Mouse (Mus musculus) lung, postnatal 0 days (tissue): ENCODE measurements around the gene Epas1. TPM values are rescaled to one million over a fixed set of nuclear protein-coding genes. Genes with fewer than 3 reads are reported as not detected.

ENCODE experiments used
- ATAC-seq: fragments of 200-750 bp; cut with Nextera tagmentation; 2 replicates; pipeline ENCODE4 v1.8.0; 2017; ENCODE audit warnings: moderate library complexity
- DNase-seq: peaks from one replicate; pipeline ENCODE4 v3.0.0-alpha.2; 2016; ENCODE audit warnings: low spot score
- H3K27ac ChIP-seq: fragments of 300-500 bp; sonication (generic); 2 replicates; pipeline ENCODE4 v1.5.1; 2014; ENCODE audit warnings: antibody characterized with exemption, mild to moderate bottlenecking, low read length, mixed read lengths
- H3K27me3 ChIP-seq: fragments of 300-500 bp; sonication (generic); replicated peaks from 2 replicates; pipeline ENCODE4 v1.6.1; 2014; ENCODE audit warnings: low read length, mixed read lengths; ENCODE audit not compliant: insufficient read depth
- H3K36me3 ChIP-seq: fragments of 300-500 bp; sonication (generic); 2 replicates; pipeline ENCODE4 v1.6.1; 2014; ENCODE audit warnings: low read length, mixed read lengths; ENCODE audit not compliant: insufficient read depth
- H3K4me1 ChIP-seq: fragments of 300-500 bp; sonication (generic); 2 replicates; pipeline ENCODE4 v1.6.1; 2014; ENCODE audit warnings: antibody characterized with exemption, low read depth, low read length, mixed read lengths; ENCODE audit not compliant: insufficient read depth
- H3K4me2 ChIP-seq: fragments of 300-500 bp; sonication (generic); replicated peaks from 2 replicates; pipeline ENCODE4 v1.6.1; 2014; ENCODE audit warnings: low read depth, mild to moderate bottlenecking, low read length, moderate library complexity, mixed read lengths
- H3K4me3 ChIP-seq: fragments of 300-500 bp; sonication (generic); 2 replicates; pipeline ENCODE4 v1.5.1; 2014; ENCODE audit warnings: low read depth, low read length
- H3K9ac ChIP-seq: fragments of 300-500 bp; sonication (generic); replicated peaks from 2 replicates; pipeline ENCODE4 v1.6.1; 2014; ENCODE audit warnings: low read depth, mild to moderate bottlenecking
- H3K9me3 ChIP-seq: fragments of 300-500 bp; sonication (generic); 2 replicates; pipeline ENCODE4 v1.6.1; 2016; ENCODE audit warnings: low read length, mixed read lengths
- CTCF ChIP-seq: IDR thresholded peaks from 2 replicates; pipeline ENCODE4 v1.5.1; 2016; ENCODE audit warnings: antibody characterized with exemption, mild to moderate bottlenecking
- EP300 ChIP-seq: IDR thresholded peaks from 2 replicates; pipeline ENCODE4 v1.6.1; 2016; ENCODE audit warnings: antibody characterized with exemption, mild to moderate bottlenecking, control low read depth
- WGBS: fragments of 180-500 bp; shearing (Covaris S2); extraction: QIAGEN DNeasy Blood & Tissue Kit; methylation state at CpG from one replicate; pipeline ENCODE4 v1.1.7; 2014; 5-methylcytosine and 5-hydroxymethylcytosine counted together
- polyA plus RNA-seq: library from polyadenylated mRNA; unstranded; fragments of >200 nt; fragmentation: Nextera tagmentation; extraction: Ambion mirVana; gene quantifications from 2 replicates; pipeline ENCODE4 v1.2.1, GENCODE M21; 2015

Epas1 gene
- polyA plus RNA-seq, 1 experiment from 2014 or later: 89.8 TPM

DNA sequence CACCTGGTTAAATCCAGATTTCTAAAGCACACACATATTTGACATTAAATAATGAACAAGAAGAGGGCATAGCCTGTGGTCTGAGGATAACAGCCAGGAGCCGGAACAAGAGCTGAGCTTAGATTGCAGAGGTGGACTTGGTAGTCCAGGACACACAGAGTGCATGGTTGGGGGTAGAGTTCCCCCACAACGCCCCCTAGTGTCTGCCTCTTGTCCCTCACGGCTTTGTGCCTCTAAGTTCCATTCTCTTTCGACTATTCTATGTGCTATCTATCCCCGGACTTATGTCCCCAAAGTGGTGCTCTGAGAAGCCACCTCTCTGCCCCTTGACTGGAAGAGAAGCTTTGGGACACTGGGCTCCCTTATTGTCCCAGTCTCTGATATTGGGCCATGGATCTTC is 50.2 kb downstream of the Epas1 start:
- Histone ChIP-seq H3K4me2 (no peak overlapping the region), H3K4me3 (no peak overlapping the region), H3K9ac (no peak overlapping the region), H3K27me3 (no peaks in the 10 kb centered on the region), H3K36me3 (peaks cover 5% of the 10 kb centered on the region; the same call in 1 of the 2 replicates), H3K9me3 (no peaks in the 10 kb centered on the region), H3K27ac (no peak overlapping the region), H3K4me1 (peaks cover 10% of the 10 kb centered on the region; the same call in 1 of the 2 replicates)
- peak; percentile 51 for TF ChIP-seq CTCF
- TF ChIP-seq EP300: no peak
- 82% methylated on average over 5 of the region's 5 CpGs for WGBS
- no peak for ATAC-seq
- DNase-seq: no peak

DNA sequence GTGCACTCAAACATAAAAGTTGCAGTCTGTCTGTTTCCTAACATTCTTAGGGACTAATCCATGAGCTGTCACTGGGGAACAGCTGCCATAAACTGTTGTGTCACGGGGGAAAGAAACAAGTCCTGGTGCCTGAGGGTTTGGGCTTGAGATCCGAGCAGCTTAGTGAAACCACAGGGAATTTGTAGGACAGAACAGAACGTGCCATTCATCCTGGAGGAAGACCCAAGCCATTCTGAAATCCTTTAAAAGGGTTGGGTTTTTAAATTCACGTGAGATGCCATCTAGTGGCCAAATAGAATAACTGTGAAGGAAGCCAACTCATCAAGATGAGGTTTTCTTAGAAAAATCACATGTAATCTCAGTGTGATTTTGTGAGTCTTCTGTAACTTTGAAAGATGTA is 58.5 kb downstream of the Epas1 start:
- no peak overlapping the region for H3K4me3 ChIP-seq
- WGBS: 2% methylated on average over 4 of the region's 4 CpGs
- H3K27me3 ChIP-seq: no peaks in the 10 kb centered on the region
- H3K36me3 ChIP-seq: 0 out of 2 replicates have a peak, but pooled peaks cover 11% of the 10 kb centered on the region
- ATAC-seq: no peak; the same call in 1 of the 2 replicates
- no peak overlapping the region for H3K9ac ChIP-seq
- TF ChIP-seq EP300: no peak
- TF ChIP-seq CTCF: peak; percentile 71
- DNase-seq: peak; percentile 86
- no peak overlapping the region for H3K4me2 ChIP-seq
- no peaks in the 10 kb centered on the region for H3K9me3 ChIP-seq
- no peak overlapping the region for H3K27ac ChIP-seq
- H3K4me1 ChIP-seq: no peaks in the 10 kb centered on the region; the same call in 1 of the 2 replicates

DNA sequence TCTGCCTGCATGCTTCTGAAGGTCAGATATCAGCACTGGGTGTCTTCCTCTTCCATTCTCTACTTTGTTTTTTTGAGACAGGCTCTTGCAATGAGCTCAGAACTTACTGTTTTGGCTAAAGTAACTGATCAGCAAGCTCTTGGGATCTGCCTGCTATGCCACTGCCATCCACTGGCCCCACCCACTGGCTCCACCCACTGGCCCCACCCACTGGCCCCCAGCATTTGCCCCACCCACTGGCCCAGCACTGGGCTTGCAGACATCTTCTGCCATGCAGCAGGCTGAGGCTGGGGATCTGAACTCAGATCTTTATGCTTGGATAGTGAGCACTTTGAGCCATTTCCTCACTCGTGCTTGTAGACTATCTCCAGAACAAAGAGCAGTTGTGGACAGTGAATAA is 60.8 kb downstream of the Epas1 start:
- Histone ChIP-seq H3K36me3 (0 out of 2 replicates have a peak, but pooled peaks cover 16% of the 10 kb centered on the region), H3K27me3 (no peaks in the 10 kb centered on the region), H3K4me1 (no peaks in the 10 kb centered on the region; the same call in 1 of the 2 replicates), H3K9ac (no peak overlapping the region), H3K4me2 (no peak overlapping the region), H3K27ac (peak overlapping the region; percentile 48), H3K4me3 (no peak overlapping the region), H3K9me3 (no peaks in the 10 kb centered on the region)
- TF ChIP-seq CTCF (no peak), EP300 (no peak)
- ATAC-seq (peak; percentile 70), DNase-seq (peak; percentile 50)
- WGBS: 22% methylated on average over 1 of the region's 1 CpGs

DNA sequence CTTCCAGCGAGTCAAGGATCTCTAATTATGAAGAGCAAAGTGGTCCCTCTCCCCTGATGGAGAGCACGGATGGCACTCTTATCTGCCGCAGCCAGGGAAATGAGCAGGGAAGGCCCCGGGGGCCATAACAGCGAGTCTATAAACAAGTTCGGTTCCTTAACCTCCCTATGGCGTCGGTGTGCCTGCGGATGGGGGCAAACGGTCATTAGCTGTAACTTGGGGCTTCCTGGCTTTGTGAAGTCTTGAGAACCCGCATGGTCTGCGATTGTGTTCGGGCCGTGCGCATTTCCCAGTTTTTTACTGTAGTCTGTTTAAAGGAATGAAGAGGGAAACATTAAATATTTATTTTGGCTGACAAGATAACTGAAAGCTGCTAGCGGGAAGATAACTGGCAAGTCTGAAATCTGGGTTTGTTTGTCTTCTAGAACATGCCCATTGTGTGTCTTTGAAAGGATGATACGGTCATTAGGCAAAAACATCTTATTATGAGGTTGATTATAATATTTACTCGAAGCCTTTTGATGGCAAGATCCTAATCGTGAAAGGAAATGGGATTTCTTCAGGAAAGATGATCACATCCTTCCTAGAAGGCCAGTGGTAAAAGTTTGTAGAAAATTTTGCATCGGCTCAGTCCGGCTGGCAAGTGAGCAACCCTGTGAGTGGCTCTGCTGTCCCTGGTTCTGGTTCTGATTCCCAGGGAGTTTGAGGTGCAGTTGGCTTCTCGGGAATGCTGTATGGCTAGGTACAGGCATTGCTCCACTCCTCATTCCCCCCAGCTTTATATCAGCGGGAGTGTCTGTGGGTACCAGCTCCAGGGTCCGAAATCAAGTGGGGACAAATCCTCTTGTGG is 61.7 kb downstream of the Epas1 start:
- Histone ChIP-seq H3K9me3 (no peaks in the 10 kb centered on the region), H3K27ac (peak overlapping the region; percentile 48), H3K4me3 (no peak overlapping the region), H3K27me3 (no peaks in the 10 kb centered on the region), H3K4me2 (no peak overlapping the region), H3K4me1 (no peaks in the 10 kb centered on the region; the same call in 1 of the 2 replicates), H3K36me3 (0 out of 2 replicates have a peak, but pooled peaks cover 16% of the 10 kb centered on the region), H3K9ac (no peak overlapping the region)
- TF ChIP-seq CTCF (no peak), EP300 (peak; percentile 99)
- peak; percentile 73 for DNase-seq
- 42% methylated on average over 24 of the region's 24 CpGs for WGBS
- peak; percentile 84 for ATAC-seq

- no peak overlapping the region for H3K4me2 ChIP-seq
- H3K27me3 ChIP-seq: no peaks in the 10 kb centered on the region
- WGBS: 77% methylated on average over 8 of the region's 8 CpGs
- no peak overlapping the region for H3K4me3 ChIP-seq
- no peaks in the 10 kb centered on the region for H3K9me3 ChIP-seq
- no peak overlapping the region for H3K9ac ChIP-seq
- H3K4me1 ChIP-seq: no peaks in the 10 kb centered on the region
- no peak overlapping the region for H3K27ac ChIP-seq
- DNase-seq (peak; percentile 55), ATAC-seq (peak; percentile 61)
- 0 out of 2 replicates have a peak, but pooled peaks cover 5% of the 10 kb centered on the region for H3K36me3 ChIP-seq
- TF ChIP-seq EP300 (peak; percentile 82), CTCF (no peak)
These were observed 68.7 kb downstream of the Epas1 start for GRCm38 (mm10) chr17:86822017-86822737.

- H3K9ac ChIP-seq: no peak overlapping the region
- 81% methylated on average over 18 of the region's 18 CpGs for whole genome bisulfite sequencing
- no peaks in the 10 kb centered on the region for H3K9me3 ChIP-seq
- ATAC-seq (no peak), DNase-seq (no peak)
- no peak overlapping the region for H3K4me2 ChIP-seq
- no peak overlapping the region for H3K4me3 ChIP-seq
- TF ChIP-seq EP300 (no peak), CTCF (no peak)
- no peaks in the 10 kb centered on the region for H3K4me1 ChIP-seq
- peaks cover 10% of the 10 kb centered on the region for H3K36me3 ChIP-seq
- H3K27ac ChIP-seq: no peak overlapping the region
- no peaks in the 10 kb centered on the region for H3K27me3 ChIP-seq
These were observed 71.1 kb downstream of the Epas1 start for GRCm38 (mm10) chr17:86824502-86825162.
